Mouse (Mus musculus) T-helper 1 cell (primary cell): Measurements from ENCODE around the gene Traf5.

ENCODE experiments used
- in situ Hi-C: fragments of 300-600 bp; cut with MboI, MseI; formaldehyde crosslinking; loops from one replicate; pipeline ENCODE4 v1.15.1; 2025; ENCODE audit warnings: high pct_unique_total_duplicates

Traf5 gene

DNA sequence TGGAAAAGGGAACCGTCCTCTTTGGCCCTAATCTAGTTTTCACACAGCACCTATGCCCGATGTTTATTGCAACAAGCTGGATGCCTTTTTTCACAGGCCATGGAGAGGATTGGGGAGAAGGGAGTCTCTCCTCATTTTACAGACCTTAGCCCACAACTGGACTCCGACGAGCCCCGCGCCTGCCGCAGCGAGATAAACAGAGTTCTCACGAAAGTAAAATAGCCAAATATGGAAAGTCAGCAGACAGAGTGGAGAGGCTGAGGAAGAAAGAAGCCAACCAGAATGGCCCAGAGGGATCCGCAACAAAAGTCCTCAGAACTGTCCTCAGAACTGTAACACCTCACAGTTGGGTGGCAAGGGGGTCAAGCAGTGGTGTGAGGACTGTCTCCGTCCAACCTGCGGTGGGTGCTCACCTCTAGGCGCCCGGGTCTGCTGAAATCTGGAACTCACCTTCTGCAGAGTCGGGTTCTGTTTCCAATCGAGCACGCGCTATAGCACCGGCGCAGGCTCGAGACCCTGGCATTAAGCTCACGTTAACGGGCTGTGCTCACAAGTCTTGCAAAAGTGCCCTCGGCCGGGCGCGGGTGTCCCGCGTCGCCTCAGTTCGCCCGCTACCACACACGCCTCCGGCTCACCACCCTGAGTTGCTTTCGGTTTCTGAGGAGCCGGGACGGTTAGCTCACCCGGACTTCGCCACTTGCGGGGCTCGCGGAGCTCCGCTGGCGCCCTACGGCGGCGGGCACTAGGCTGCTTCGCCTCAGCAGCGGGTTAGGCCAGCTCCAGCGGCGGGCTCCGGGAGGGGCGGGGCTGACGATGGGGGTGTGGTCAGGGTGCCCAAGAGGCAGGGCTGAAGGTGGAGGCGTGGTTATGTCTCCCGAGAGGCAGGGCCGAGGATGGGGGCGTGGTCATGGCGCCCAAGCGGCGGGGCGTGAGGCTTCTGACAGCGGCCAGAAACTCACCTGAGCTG lies at the start of gene Traf5:
Gene Traf5, minus strand, starts transcription at position 754 of the 967 bp plus-strand sequence.
- in situ Hi-C loops, result loop anchor here (5.0 kb wide), 1 partner anchor 125 kb away; no protein-coding TSS in a partner anchor

DNA sequence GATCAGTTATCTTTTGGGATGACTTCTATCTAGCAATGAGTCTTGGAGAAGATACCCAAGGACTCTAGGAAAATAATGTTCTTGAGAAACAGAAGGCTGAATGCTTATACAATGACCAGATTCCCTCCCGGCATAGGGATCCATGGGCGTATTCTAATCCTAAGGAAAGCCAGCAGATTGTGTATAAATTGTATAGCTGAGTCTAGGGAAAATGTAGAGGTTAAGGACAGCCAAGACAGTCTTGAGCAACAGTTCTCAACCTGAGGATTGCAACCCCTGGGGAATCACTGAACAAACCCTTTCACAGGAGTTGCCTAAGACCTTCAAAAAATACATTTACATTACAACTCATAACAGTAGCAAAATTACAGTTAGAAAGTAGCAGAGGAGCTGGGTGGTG lies 48.0 kb upstream of the Traf5 start:
- in situ Hi-C loops, result no loop called here

DNA sequence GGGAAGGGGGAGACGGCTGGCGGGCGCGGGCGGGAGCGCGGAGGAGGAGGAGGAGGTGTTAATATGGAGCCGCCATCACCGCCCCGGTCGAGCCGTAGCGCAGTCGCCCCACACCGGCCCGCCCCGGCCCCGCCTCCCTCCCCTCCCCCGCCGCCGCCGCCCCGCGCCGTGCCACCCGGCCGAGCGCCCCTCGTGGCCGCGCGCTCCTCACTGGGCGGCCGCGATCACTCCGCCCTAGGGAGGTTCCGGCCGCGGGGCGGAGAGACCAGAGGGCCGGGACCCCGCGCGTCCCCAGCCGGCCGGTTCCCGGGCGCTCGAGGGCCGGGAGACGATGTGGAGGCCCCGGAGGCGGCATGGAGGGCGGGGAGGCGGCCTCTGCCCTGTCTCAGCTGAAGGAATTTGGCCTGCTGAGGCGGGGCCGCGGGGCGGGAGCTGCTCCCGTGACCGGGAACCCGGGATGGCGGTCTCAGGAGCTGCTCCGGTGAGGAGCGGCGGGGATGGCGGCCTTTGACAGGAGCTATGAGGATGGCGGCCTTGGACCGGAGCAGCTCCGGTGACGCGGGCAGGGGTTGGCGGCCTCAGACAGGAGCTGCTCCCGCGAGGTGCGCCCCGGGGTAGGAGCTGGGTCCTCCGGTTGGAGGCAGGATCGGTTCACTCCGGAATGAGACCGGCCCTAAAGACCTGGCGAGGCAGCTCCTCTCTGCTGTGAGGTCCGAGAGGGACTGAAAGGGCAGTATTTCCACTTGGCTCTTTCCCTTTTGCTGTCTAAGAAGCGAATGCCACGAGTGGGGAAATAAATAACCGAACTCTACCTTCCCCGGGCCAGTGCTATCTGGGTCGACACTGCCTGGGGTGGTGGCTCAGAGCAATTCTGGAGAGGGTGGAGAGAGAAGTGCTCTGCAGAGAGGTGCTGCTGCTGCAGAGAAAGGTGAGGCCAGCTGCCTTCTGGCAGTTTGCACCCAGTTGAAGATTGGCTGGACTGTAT lies 45.9 kb upstream of the Traf5 start, which contains the start of gene Rcor3:
Gene Rcor3, minus strand, starts transcription at position 137 of the 985 bp plus-strand sequence.
- in situ Hi-C loops, result loop anchor here (5.0 kb wide), 1 partner anchor 41 kb away; no protein-coding TSS in a partner anchor

DNA sequence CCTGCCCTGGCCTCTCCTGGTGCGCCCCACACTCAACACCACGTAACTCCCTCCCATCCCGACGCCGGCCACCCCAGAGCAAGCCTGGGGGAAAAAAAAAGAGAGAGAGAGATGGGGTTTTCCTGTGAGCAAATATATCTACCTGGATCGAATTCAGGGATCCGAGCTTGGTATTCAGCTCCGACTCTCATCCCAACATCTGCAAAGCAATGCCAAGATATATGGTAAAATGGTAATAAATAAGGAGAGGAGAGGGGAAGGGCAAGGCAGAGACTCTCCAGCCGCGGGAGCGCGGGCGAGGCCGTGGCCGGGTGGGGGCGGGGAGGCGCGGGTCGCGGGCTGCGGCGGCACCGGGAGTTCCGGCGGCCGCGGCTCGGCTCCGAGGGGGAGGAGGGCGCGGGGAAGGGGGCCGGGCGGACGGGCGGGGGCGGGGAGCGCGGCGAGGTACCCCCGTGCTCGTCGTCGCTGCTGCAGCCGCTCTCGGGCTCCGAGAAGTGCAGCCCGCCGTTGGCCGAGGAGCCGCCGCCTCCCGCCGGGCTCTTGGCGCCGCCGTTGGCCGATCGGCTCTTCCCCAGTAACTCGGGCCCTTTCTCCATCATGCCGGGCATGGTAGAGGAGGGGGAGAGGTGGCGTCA lies 45.0 kb upstream of the Traf5 start:
- in situ Hi-C loops, result loop anchor here (5.0 kb wide), 1 partner anchor 40 kb away; no protein-coding TSS in a partner anchor

DNA sequence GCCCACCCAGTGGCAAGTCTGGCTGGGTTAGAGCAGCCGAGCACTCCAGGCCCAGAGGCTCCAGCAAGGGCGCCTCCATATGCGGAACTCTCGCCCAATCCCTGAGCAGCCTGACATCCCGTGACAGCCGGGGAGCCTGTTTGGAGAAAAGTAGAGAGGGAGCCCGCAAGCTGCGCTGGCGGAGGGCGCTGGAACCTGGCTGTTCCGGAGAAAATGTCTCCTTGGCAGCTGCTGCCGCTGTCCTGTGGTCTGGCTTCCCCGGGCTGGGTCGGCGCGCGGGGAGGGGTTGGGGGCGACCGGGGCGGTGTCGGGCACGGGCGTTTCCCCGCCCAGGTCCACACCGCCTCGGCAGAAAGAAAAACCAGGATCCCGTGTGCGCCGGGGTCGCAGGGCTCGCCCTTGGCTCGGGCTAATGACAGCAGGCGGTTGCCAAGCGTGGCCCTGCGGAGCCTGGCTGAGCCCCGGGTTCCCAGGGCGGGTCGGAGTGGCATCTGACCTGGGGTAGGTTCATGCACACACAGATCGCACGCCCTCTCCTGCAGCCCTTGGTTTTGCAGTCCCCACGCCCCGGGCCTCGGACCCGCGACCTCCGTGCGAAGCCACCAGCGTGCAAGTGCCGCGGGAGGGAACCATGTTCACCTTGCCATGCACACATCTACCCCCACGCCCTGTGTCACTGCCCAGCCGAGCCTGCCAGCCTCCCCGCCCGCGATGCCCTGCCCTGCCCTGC lies 44.4 kb upstream of the Traf5 start:
- in situ Hi-C loops, result loop anchor here (5.0 kb wide), 1 partner anchor 39 kb away; no protein-coding TSS in a partner anchor

DNA sequence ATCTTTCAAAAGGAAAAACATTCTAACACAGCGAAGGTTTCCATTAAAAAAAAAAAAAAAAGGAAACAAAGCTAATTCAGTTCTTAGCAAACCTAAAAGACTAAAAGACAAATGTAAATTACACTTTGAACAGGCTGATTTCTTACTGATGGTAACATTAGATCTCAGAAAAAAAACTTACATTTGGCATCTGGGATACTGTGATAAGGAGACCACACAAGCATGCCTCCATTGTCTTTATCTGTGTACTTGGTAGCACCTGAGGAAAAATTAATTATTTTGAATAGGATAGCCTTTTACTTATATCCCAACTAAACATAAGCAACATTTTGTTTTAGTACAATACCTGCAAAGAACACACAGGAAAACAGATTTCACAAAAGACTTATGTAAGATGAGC lies 37.8 kb upstream of the Traf5 start:
- in situ Hi-C loops, result no loop called here

DNA sequence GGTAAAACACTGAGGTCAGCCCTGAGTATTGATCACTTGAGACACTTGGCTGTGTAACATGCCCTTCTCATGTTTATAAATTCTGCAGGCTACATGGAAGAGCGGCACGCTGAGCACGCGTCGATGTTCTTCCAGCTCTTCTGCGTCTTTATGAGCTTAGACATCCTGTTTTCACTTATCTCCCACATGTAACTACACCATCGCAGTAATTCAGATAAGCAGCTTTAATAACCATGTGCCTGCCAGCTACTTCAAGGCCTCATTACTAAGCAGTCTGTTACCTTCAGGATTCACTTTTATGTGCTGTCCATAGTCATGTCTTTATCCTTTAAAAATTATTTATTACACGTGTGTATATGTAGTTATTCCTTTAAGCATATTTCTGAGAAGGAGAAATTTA lies 36.0 kb upstream of the Traf5 start:
- in situ Hi-C loops, result no loop called here

DNA sequence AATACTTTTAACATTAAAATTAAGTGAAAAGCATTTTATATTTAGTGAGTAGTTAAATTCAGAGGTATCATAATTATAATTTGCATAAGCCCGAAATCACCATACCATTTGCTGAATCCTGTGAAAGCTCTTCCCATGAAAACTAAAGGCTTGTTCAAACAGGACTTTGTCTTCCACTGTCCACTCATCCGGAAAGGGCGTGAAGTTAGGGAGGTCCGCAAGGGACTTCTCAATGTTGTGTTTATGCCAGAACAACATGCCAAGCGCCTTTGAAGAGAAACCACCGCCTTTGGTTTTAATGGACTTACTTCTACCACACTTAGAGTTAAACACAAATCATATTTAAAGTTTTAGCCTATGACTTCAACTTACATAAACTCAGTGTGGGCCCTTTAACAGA lies 33.4 kb upstream of the Traf5 start:
- in situ Hi-C loops, result no loop called here

DNA sequence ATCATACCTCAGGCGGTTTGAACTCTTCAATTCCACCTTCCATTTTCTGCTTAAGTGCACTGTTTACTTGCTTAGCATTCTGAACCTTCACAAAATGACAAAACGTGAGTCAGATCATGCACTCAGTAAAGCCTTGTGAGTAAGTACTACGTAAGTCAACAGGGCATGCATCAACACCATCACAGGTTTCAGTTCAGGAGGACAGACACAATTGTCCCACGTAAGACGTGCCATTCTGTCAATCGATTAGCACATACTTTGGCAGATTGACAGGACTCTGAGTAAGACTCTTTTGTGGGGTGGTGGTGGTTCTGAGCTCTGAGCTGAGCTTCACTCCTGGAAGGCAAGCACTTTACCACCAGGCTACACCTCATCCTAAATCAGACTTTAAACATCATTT lies 23.9 kb upstream of the Traf5 start:
- in situ Hi-C loops, result loop anchor here (10.0 kb wide), 1 partner anchor 271 kb away; no protein-coding TSS in a partner anchor

DNA sequence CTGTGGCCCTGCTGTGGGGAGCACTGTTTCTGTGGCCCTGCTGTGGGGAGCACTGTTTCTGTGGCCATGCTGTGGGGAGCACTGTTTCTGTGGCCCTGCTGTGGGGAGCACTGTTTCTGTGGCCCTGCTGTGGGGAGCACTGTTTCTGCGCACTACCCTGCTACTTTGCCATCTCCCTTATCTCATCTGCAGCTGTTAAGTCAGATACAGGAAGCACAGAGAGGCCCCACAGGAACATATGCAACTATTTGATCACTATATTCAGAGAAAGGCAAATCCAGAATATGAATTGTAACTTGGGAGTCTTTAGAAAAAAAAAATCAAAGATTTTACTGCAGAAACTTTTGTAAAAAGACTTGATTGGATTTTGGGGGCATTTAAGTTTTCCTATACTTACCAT lies 23.0 kb upstream of the Traf5 start:
- in situ Hi-C loops, result loop anchor here (10.0 kb wide), 1 partner anchor 271 kb away; no protein-coding TSS in a partner anchor

DNA sequence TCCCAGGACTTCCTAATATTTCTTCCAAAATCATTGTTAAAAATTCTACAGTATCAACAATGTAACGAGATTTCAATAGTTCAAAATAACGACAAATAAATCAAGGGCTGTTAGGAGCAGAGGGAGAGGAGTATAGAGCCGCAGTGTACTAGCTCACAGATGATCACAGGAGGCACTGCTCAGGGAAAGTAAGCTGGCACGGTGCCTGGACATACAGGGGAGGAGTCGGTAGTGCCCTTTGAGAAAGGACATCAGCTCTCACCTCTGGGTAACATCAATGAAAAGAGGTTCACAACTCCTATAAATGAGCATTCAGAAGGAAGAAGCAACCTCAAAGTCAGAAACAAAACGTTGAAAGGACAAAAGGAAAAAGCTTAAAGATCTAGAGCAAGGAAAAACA lies 16.8 kb upstream of the Traf5 start:
- in situ Hi-C loops, result no loop called here

DNA sequence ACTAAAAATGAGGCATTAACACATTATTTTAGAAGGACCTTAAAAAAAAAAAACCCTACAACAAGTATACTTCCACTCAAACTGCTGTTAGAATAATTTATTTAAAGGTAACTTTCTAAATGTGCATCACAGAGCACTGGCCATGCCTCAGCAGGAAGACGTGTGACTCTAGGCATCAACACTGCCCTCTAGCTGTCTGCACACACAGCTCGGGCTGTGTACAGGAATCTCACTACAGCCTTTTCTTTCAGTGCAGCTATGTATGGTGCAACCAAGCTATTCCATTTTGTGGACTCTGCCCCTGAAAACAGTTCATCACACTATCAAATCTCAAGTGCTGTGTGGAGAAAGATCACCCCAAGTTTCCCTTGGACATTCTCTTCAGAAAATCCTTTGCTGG lies 15.0 kb upstream of the Traf5 start:
- in situ Hi-C loops, result no loop called here

DNA sequence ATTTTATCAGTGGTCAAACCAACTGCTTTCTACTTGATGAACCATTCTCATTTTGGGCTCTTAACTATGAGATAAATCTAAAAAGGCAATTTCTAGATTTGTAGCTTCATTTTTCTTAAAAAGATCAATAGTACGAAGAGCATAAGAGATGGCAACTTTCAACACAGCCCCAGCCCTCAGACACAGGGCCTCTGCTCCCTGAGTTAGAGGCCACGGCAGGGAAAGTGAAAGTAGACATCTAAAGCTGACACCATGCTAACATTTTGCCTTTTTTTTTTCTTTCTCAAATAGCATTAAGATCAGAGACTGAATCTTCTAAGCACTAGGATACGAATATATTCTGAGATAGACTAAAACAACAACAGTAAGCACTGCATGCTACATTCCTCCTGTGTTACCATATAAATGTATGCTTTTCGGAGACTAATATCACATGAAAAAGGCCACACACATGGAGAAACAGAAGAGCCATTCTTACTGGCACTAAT lies 13.6 kb upstream of the Traf5 start:
- in situ Hi-C loops, result no loop called here

DNA sequence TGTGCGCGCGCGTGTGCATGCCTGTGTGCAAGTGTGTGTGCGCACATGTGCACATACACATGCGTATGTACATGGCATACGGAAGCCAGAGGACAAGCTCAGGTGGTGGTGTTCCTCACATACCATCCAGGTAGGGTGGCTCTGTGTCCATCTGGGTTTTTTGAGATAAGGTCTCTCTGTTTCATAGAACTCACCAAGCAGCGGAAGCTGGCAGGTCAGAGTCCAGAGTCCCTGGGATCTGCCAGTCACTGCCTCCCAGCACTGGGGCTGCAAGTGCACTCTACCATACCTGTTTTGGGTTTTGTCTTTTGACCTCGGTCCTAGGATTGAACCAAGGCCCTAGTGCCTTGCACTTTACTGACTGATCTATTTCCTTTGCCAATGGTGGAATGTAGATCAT lies 11.7 kb upstream of the Traf5 start:
- in situ Hi-C loops, result no loop called here

DNA sequence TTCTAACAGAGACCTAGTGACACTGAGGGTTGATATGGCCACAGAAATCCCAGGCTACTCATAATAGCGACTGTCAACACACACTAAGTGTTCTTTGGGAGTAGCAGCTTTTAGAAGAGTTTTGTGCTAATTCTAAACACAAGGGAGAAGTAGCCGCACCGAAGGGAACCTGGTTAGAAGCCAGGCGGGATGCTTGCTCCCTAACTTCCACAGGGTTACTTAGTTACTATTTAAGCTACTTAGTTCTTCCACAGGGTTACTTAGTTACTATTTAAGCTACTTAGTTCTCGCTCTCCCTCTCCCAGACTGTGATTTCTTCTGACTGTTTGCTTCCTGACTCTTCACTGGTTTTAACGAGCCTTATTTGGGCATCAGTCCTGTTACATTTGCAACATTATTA lies 10.8 kb upstream of the Traf5 start:
- in situ Hi-C loops, result no loop called here

DNA sequence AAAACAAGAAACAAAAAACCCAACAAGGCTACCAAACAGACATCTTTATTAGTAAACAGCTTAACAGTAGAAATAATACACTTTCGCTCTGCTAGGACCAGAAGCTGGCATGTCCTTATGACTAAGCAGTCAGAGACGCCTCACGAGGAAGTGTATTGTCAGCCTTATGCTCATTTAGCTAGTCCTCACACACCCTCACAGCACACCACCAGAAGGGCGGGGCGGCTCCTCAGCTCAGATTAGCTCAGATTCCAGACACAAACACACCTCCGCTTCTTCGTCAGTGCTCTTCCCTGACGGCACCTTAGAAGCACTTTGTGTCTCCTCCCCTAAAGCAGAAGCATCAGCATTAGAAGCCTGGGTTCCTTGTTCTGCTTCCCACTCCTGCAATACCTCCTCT lies 9.0 kb upstream of the Traf5 start:
- in situ Hi-C loops, result no loop called here

DNA sequence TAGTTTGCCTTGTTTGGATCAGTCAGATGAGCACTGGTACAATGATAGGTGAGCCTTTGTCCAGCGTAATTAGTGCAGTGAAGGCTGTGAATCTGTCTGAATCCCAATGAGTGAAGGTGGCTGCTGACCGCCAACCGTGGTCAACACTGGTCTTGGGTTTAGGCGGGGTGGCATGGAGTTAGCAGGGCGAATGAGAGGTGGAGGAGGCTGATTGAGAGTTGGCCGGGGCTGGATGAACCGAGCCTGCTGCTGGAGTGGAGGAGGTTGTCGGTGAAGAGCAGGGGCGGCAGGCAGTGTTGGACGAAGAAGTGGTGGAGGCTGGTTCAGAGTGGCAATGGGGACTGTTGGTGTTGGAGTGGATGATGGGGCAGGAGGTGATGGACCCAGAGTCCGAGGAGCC lies 8.4 kb upstream of the Traf5 start:
- in situ Hi-C loops, result no loop called here

DNA sequence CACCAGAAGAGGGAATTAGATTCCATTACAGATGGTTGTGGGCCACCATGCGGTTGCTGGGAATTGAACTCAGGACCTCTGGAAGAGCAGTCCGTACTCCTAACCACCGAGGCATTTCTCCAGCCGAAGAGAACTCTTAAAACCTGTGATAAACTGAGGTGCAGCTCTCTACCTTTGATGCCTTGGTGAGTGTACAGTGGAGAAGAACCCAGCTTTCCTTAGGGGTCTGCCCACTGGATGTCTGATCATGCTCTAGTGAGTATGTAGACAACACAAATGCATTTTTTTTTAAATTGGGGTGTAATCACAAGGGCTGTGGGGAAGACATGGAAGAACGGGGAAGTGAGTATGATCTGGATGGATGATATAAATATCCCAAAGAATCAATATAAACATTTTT lies 3.3 kb upstream of the Traf5 start:
- in situ Hi-C loops, result loop anchor here (5.0 kb wide), 1 partner anchor 42 kb away; the partner anchor contains the start of gene Rcor3

DNA sequence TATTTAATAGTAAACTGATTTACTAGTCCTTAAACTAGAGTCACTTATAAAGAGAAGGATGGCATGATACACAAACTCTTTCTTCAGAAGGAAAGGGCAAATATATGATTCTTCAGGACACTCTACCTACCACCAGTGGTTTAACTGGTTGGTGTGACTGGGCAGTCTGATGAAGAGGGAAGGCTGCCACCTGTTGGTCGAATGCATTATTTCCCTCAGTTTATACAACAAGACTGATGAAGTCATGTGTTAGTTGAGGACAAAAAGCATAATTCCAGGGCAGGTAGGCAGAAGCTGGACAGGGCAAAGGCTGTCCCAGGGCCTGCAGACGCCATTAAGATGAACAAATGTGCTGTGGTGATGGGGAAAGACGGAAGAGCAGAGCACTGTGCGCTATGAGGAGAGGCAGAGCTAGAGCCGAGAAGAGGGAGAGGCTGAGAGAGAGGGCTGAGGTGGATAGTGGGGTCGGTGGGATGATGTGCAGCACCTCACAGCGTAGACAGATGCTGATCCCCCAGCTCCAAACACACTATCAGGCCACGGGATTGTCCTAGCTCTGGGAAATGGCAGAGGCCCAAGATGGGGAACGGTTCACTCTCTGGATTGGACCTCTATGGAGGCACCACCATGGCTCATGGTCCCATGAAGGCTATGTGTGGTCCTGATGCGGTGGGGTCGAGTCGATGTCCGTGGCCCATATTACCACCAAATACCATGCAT lies 2.3 kb upstream of the Traf5 start:
- in situ Hi-C loops, result loop anchor here (5.0 kb wide), 2 partner anchors 43 to 127 kb away; partner anchors contain the start of gene Rcor3
